Mouse (Mus musculus) MEL (cell line): ENCODE measurements around the gene Arsg.

Experiments used
- CTCF ChIP-seq, 3 experiments: IDR thresholded peaks in 2 of 3; conservative IDR thresholded peaks in 1 of 3; 2 replicates each; pipeline ENCODE4 v1.5.1; 2011 to 2012; ENCODE audit warnings: low read length in 3 of 3, low read depth in 2 of 3, mild to moderate bottlenecking in 2 of 3, improper control_type of control experiment in 1 of 3, inconsistent platforms in 1 of 3, mixed read lengths in 1 of 3, moderate library complexity in 1 of 3; ENCODE audit not compliant: control insufficient read depth in 1 of 3, insufficient read depth in 1 of 3, poor library complexity in 1 of 3, severe bottlenecking in 1 of 3
- EP300 ChIP-seq, 2 experiments: IDR thresholded peaks; 2 replicates each; pipeline ENCODE4 v1.6.1; 2011; ENCODE audit warnings: improper control_type of control experiment in 2 of 2, low read length in 2 of 2, low read depth in 1 of 2, mild to moderate bottlenecking in 1 of 2
- GABPA ChIP-seq: IDR thresholded peaks from 2 replicates; pipeline ENCODE4 v1.6.1; 2012; ENCODE audit warnings: low read depth, mild to moderate bottlenecking, inconsistent platforms, low read length, improper control_type of control experiment, moderate library complexity
- MAX ChIP-seq: IDR thresholded peaks from 2 replicates; pipeline ENCODE4 v1.6.1; 2011; ENCODE audit warnings: low read length, improper control_type of control experiment
- MAZ ChIP-seq: IDR thresholded peaks from 2 replicates; pipeline ENCODE4 v1.6.1; 2012; ENCODE audit warnings: low read depth, mild to moderate bottlenecking, inconsistent platforms, low read length, improper control_type of control experiment
- POLR2A ChIP-seq, 2 experiments: IDR thresholded peaks; 2 replicates each; pipeline ENCODE4 v1.6.1; 2011 to 2012; ENCODE audit warnings: low read length in 2 of 2, mild to moderate bottlenecking in 2 of 2, control low read depth in 1 of 2, improper control_type of control experiment in 1 of 2, low read depth in 1 of 2, moderate library complexity in 1 of 2; ENCODE audit not compliant: control insufficient read depth in 1 of 2, insufficient read depth in 1 of 2, poor library complexity in 1 of 2
- RAD21 ChIP-seq: IDR thresholded peaks from 2 replicates; pipeline ENCODE4 v1.6.1; 2011; ENCODE audit warnings: mild to moderate bottlenecking, low read depth, low read length, improper control_type of control experiment
- SIN3A ChIP-seq: IDR thresholded peaks from 2 replicates; pipeline ENCODE4 v1.6.1; 2012; ENCODE audit warnings: low read length, improper control_type of control experiment, inconsistent platforms
- TAL1 ChIP-seq: IDR thresholded peaks from 2 replicates; pipeline ENCODE4 v1.6.1; 2012; ENCODE audit warnings: mild to moderate bottlenecking, inconsistent platforms, low read length, moderate library complexity, mixed read lengths
- ZC3H11A ChIP-seq: IDR thresholded peaks from 2 replicates; pipeline ENCODE4 v1.6.1; 2012; ENCODE audit warnings: low read depth, mild to moderate bottlenecking, inconsistent platforms, low read length, improper control_type of control experiment
- ZKSCAN1 ChIP-seq: IDR thresholded peaks from 2 replicates; pipeline ENCODE4 v1.6.1; 2012; ENCODE audit warnings: low read depth, mild to moderate bottlenecking, inconsistent platforms, low read length, improper control_type of control experiment, moderate library complexity
- ZMIZ1 ChIP-seq: IDR thresholded peaks from 2 replicates; pipeline ENCODE4 v1.6.1; 2012; ENCODE audit warnings: low read depth, mild to moderate bottlenecking, inconsistent platforms, low read length, improper control_type of control experiment, moderate library complexity

DNA sequence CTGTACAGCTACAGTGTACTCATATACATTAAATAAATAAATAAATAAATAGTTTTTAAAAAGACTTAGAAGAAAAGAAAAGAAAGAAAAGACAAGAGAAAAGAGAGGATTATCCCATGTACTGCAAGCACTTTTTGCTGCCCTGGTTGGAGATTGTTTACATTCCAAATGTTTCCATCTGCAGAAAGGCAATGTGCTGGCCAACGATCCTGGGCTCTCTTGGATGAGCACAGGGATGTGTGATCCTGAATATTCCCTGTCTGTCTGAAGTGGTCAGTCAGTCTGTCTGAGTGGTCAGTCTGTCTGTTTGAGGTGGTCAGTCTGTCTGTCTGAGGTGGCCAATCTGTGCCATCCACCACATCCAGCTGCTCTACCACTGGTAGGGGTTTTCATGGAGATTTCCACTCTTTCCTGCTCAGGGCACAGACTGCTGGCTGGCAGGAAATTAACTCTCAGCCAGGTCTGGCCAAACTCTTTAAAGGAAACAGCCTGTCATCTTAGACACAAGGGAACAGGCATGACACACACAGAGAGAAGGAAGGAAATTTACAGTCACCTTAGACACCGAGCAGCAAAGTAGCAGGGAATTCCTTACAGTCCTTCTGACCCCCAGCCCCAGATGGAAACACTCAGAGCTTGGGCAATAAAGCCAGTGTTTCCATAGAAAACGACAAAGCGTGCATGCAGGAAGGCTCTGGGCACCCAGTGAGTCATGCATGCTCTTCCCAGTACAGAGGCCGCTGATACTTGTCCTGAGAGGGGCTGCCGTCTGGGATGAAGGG, 120.2 kb downstream of the Arsg start:
- TF ChIP-seq SIN3A (no peak), RAD21 (no peak), EP300 (IDR thresholded peaks at IDR 0.05; ENCODE audit: low read depth in 1 of 2, low read length in 2 of 2) (no peak), CTCF (IDR thresholded peaks at IDR 0.05 in 2 of 3, conservative IDR thresholded peaks at IDR 0.05 in 1 of 3; ENCODE audit: control insufficient read depth in 1 of 3, insufficient read depth in 1 of 3, low read depth in 2 of 3, low read length in 3 of 3, poor library complexity in 1 of 3, severe bottlenecking in 1 of 3) (no peak), GABPA (no peak), MAZ (no peak), POLR2A (IDR thresholded peaks at IDR 0.05; ENCODE audit: control insufficient read depth in 1 of 2, insufficient read depth in 1 of 2, low read depth in 1 of 2, low read length in 2 of 2, poor library complexity in 1 of 2) (no peak), ZC3H11A (no peak), TAL1 (no peak), MAX (no peak), ZMIZ1 (no peak), ZKSCAN1 (no peak)
